Mouse (Mus musculus): ENCODE measurements at regions not wholly inside any gene's neighbourhood (a gene's known extent, or its start where the extent isn't known, plus 50 kb on each side); places are given as distances from the start of the nearest gene placed in this dataset.

DNA sequence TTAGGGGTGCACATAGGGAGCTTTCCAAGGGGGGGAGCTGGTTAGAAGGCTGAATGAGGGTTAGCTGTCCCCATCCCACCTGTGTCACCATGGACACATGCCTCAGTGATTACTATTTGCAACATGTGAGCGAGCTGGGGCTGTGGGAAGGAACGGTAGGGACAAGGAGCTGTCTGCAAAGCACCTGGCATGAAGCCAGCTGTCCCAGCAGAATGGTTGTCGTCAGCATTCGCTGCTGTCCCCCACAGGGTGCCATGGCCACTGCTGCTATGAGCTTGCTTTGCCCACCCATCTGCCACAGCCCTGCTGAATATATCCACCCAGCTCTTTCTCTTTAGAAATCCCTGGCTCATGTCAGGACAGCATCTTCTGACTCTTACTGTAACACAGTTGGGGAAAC is 96.8 kb upstream of the Gm26897 start:
- ATAC-seq (replicated peaks in 1 of 2; ENCODE audit: insufficient read depth in 1 of 2, low FRiP score in 2 of 2, low TSS enrichment in 1 of 2, low read depth in 1 of 2, poor library complexity in 2 of 2, severe bottlenecking in 2 of 2): no peak

DNA sequence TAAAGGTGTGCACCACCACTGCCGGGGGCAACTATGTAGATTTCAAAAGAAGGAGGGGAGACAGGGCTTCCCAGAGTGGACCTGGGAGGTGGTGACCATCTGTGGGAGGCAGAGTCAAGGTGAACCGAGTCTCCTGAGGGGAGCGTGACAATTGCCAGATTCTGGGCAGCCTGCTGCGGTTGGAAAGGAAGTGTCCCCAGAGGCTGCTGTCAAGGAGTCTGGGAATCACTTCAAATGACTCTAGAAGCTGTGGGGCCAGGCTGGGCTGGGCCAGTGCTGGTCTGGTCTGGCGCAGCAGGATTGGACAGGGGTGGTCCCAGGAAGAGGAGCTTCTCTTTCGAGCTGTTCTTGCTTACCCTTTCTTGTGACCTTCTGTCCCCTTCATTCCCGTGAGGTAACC is 95.4 kb upstream of the Gm26897 start:
- ATAC-seq (replicated peaks in 1 of 2; ENCODE audit: insufficient read depth in 1 of 2, low FRiP score in 2 of 2, low TSS enrichment in 1 of 2, low read depth in 1 of 2, poor library complexity in 2 of 2, severe bottlenecking in 2 of 2): no peak

DNA sequence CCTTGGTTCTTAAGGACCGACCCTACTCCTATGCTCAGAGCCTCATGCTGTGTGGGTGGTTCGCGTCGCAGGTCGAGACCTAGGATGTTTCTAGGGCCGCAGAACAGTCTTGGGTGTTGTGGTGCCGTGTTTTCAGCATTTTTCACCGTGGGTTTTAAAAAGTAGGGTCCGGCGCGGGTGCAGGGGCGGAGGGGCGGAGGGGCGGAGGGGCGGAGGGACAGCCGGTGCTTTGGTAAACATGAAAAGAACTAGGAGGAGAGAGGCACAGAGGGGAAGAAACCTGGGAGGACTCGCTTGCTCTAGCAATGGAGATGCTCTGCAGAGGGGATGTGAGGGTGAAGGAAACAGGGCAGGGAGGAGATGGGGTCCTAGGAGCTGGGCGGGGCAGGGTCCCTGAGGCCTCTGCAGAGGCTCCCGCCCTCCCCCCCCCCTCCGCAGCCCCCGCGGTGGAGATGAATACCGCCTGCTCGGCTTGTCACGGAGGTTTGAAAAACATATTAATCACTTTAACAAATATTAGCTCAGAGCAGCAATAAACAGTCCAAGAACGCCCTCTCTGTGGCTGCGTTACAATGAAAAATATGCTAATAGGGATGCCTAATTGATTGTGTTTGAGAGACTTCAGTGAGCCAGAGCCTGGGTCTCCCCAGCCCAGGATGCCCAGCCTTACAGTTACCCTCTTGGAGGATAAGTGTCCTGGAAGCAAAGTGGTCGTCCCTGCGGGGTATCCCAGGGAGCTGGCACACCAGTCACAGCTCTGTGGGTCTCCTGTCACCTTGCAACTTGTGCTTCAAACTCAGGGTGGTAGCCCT is 94.0 kb upstream of the Gm26897 start:
- no peak for ATAC-seq (replicated peaks in 1 of 2; ENCODE audit: insufficient read depth in 1 of 2, low FRiP score in 2 of 2, low TSS enrichment in 1 of 2, low read depth in 1 of 2, poor library complexity in 2 of 2, severe bottlenecking in 2 of 2)

GRCm38 (mm10) chr5:111640976-111641375 is 92.7 kb upstream of the Gm26897 start:
- ATAC-seq (replicated peaks in 1 of 2; ENCODE audit: insufficient read depth in 1 of 2, low FRiP score in 2 of 2, low TSS enrichment in 1 of 2, low read depth in 1 of 2, poor library complexity in 2 of 2, severe bottlenecking in 2 of 2): no peak

DNA sequence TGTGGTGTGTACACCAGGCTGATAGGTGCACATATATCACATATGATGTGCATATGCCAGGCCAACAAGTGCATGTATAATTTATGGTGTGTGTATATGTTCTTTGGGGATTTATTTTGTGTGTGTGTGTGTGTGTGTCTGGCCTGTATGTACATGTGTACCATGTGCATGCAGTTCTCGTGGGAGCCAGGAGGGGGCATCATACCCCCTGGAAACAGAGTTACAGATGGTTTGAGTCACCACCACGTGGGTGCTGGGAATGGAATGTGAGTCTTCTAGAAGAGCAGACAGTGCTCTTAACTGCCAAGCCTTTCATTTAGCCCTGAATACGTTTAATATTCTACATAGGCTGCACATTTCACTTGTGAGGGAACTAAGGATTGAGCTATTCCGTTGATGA is 92.0 kb upstream of the Gm26897 start:
- ATAC-seq (replicated peaks in 1 of 2; ENCODE audit: insufficient read depth in 1 of 2, low FRiP score in 2 of 2, low TSS enrichment in 1 of 2, low read depth in 1 of 2, poor library complexity in 2 of 2, severe bottlenecking in 2 of 2): no peak

GRCm38 (mm10) chr5:111644142-111644541 is 89.6 kb upstream of the Gm26897 start:
- ATAC-seq (replicated peaks in 1 of 2; ENCODE audit: insufficient read depth in 1 of 2, low FRiP score in 2 of 2, low TSS enrichment in 1 of 2, low read depth in 1 of 2, poor library complexity in 2 of 2, severe bottlenecking in 2 of 2): no peak

GRCm38 (mm10) chr5:111644788-111645187 is 88.9 kb upstream of the Gm26897 start:
- ATAC-seq (replicated peaks in 1 of 2; ENCODE audit: insufficient read depth in 1 of 2, low FRiP score in 2 of 2, low TSS enrichment in 1 of 2, low read depth in 1 of 2, poor library complexity in 2 of 2, severe bottlenecking in 2 of 2): no peak

DNA sequence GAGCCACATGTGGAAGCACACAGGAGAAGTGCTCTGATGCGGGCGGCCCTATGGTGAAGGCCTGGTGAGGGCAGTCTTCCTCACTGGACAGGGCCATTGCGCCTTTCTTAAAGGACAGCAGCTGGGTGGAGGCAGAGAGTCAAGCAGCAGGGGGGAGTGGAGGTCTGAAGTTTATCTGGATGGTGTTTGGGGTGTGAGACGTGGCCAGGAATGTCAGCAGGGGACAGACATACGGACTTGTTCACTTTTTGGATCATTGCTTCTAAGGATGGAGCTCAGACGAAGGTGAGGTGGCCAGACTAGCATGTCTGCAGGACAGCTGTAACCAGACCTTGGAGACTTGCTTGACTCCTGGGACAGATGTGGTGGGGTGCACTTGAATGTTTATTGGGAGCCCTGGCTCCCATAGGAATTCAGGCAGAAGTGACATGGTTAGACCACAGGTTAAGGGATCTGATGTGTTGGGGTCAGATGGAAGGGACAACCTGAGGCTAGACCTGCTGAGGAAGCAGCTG is 86.0 kb upstream of the Gm26897 start:
- ATAC-seq (replicated peaks in 1 of 2; ENCODE audit: insufficient read depth in 1 of 2, low FRiP score in 2 of 2, low TSS enrichment in 1 of 2, low read depth in 1 of 2, poor library complexity in 2 of 2, severe bottlenecking in 2 of 2): no peak

DNA sequence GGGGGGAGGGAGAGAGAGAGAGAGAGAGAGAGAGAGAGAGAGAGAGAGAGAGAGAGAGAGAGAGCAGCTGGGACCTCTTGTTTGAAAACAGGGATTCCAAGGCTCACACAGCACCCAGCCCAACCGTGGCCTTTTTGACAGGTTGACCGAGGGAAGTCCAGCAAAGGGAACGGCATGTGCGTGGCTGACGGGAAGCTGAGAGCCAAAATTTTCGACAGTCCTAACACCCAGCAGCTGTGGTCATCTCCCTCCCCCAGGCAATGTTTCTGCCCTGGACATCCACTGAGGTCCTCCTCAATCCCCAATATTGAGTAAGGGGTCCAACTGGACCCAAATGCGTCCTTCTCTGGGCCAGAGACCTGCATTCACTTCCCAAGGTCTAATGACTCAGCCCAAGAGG is 85.2 kb upstream of the Gm26897 start:
- no peak for ATAC-seq (replicated peaks in 1 of 2; ENCODE audit: insufficient read depth in 1 of 2, low FRiP score in 2 of 2, low TSS enrichment in 1 of 2, low read depth in 1 of 2, poor library complexity in 2 of 2, severe bottlenecking in 2 of 2)

DNA sequence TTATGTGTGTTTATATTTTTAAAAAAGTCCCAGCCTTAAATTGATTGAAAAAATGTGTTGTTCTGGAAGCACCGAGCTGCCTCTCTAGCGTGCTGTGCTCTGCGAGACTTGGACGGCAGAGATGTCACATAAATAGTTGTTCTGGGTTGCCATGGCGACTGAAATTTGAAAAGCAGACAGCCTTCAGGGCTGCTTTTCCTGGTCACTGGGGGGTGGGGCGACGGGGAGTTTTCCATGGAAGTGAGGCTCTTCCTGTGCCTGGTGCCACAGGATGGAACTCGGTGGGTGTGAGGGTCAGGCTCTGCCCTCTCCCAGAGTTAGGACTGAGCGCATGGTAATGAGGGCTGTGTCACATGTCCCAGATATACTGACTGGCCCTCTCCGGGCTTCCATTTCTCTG is 84.7 kb upstream of the Gm26897 start:
- ATAC-seq (replicated peaks in 1 of 2; ENCODE audit: insufficient read depth in 1 of 2, low FRiP score in 2 of 2, low TSS enrichment in 1 of 2, low read depth in 1 of 2, poor library complexity in 2 of 2, severe bottlenecking in 2 of 2): no peak

- ATAC-seq (replicated peaks in 1 of 2; ENCODE audit: insufficient read depth in 1 of 2, low FRiP score in 2 of 2, low TSS enrichment in 1 of 2, low read depth in 1 of 2, poor library complexity in 2 of 2, severe bottlenecking in 2 of 2): no peak
Measured at GRCm38 (mm10) chr5:111652472-111652871, 81.3 kb upstream of the Gm26897 start.

DNA sequence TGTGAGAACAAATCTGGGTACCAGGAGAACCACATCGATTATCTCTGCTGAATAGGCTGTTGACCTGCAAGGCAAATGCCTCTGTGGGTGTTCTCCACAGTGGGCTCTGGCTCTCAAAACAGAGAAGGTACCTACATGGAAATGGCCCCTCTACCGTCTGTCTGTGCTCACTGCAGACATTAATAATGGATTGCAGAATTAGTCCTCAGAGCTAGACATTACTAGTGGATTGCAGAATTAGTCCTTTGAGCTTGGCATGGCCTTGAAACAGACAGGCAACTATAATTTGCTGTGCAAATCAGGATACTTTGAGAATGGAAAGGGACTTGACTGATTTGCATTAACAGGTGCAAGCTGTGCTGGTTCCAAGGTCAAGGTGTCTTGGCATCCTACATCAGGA is 77.3 kb upstream of the Gm26897 start:
- no peak for ATAC-seq (replicated peaks in 1 of 2; ENCODE audit: insufficient read depth in 1 of 2, low FRiP score in 2 of 2, low TSS enrichment in 1 of 2, low read depth in 1 of 2, poor library complexity in 2 of 2, severe bottlenecking in 2 of 2)

DNA sequence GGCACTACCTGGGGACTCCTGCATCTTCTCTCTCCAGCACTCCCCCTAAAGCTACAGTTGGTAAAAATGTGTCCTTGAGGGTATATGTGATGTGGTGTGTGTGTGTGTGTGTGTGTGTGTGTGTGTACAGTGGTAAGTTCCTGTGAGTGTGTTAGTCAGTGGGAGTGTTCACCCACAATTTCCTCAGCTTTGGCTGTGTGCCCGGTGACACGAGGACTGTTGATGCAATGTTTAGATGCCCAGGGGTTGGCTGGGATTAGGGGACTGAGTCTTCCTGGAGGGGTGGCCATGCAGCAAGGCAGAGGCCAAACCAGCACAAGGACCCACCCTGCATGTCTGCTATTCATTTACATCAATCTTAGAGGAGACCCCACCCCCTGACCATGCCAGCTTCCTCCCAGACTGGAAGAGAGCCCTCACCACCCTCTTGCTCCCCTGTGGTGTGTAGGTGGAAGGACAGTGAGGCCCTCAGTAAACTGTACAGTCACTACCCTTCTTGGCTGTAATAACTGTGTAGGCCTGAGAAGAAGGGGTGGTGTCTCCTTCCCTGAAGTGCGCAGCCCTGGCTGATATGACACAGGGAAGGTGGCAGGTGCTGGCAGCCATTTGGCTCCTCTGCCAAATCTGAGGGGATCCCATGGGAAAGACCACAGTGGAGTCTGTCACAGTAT is 75.8 kb upstream of the Gm26897 start:
- peak; percentile 37 to 47; a peak in 3 of 4 replicates for ATAC-seq (replicated peaks in 1 of 2; ENCODE audit: insufficient read depth in 1 of 2, low FRiP score in 2 of 2, low TSS enrichment in 1 of 2, low read depth in 1 of 2, poor library complexity in 2 of 2, severe bottlenecking in 2 of 2)

- no peak for ATAC-seq (replicated peaks in 1 of 2; ENCODE audit: insufficient read depth in 1 of 2, low FRiP score in 2 of 2, low TSS enrichment in 1 of 2, low read depth in 1 of 2, poor library complexity in 2 of 2, severe bottlenecking in 2 of 2)
Measured at GRCm38 (mm10) chr5:111659229-111659628, 74.5 kb upstream of the Gm26897 start.

DNA sequence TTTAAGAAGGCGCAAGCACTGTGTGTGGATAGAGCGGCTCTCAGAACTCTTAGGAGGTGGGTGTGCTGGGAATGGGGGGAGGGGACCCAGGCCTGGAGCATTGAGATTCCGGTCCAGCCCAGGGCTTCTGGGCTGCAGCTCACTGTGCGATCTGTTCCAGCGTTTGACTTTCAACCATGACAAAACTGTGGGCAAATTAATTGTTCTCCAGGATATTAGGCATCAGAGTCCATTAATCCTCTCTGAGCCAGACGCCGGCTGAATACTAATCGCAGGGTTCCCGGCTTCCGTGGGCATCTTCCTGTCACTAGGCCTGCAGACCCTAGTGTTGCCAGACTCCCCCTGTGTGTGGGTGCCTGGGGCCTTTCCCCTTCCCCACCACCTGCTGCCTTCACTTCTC is 73.3 kb upstream of the Gm26897 start:
- ATAC-seq (replicated peaks in 1 of 2; ENCODE audit: insufficient read depth in 1 of 2, low FRiP score in 2 of 2, low TSS enrichment in 1 of 2, low read depth in 1 of 2, poor library complexity in 2 of 2, severe bottlenecking in 2 of 2): no peak

DNA sequence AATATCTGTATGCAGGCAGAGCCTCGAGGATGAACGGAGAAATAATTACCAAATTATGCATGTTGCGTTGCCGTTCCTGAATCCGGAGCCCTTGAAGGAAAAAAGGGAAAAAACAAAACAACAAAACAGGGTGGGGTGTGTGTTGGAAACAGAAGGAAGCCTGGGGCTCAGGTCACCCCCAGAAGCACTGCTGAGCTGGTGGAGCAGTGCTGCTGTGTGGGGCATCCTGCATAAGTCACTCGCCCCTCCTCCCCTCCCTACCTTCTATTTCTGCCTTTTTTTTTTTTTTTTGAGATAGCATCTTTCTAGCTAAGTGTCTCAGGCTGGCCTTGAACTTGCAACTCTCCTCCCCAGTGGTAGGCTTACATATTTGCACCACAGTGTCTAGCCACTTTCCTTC is 72.8 kb upstream of the Gm26897 start:
- no peak for ATAC-seq (replicated peaks in 1 of 2; ENCODE audit: insufficient read depth in 1 of 2, low FRiP score in 2 of 2, low TSS enrichment in 1 of 2, low read depth in 1 of 2, poor library complexity in 2 of 2, severe bottlenecking in 2 of 2)

DNA sequence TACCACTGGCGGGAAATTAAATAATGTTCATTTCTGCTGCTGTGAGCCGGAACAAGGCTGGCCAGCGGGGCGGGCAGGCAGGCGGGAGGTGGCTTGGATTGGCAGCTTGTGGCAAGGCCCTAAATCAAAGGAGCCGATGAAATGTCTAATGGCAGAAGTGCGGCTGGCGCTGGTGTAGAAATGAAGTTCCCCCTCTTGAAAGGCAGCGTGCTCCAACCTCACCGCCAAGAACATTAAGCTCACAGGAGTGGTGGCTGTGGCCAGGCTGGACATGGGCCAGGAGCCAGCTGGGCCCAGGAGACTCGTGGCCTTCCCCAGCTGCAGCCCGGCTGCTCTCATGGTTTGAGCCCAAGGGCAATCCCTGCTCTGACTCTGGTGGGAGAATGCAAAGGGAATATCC is 71.8 kb upstream of the Gm26897 start:
- peak; percentile 75 to 83 for ATAC-seq (replicated peaks in 1 of 2; ENCODE audit: insufficient read depth in 1 of 2, low FRiP score in 2 of 2, low TSS enrichment in 1 of 2, low read depth in 1 of 2, poor library complexity in 2 of 2, severe bottlenecking in 2 of 2)

GRCm38 (mm10) chr5:111663831-111664230 is 69.9 kb upstream of the Gm26897 start:
- ATAC-seq (replicated peaks in 1 of 2; ENCODE audit: insufficient read depth in 1 of 2, low FRiP score in 2 of 2, low TSS enrichment in 1 of 2, low read depth in 1 of 2, poor library complexity in 2 of 2, severe bottlenecking in 2 of 2): no peak

DNA sequence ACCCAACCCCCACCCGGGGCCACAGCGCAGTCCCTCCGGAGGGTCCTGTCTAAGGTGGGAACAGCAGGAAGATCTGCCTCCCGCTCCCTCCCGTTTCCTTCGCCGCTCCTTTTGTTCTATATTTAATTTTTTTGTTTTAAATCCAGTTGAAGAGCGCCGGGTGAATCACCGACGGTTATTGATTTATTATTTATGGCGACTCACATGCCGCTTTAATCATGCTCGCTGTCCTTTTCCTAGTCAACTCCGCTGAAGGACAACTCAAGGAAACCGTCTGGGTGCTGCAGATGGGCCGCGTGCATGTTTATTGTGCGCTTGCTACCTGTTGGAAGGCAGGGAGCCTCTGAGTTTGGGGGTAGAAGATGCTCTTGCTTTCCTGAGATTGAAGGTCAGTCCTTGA is 68.3 kb upstream of the Gm26897 start:
- no peak for ATAC-seq (replicated peaks in 1 of 2; ENCODE audit: insufficient read depth in 1 of 2, low FRiP score in 2 of 2, low TSS enrichment in 1 of 2, low read depth in 1 of 2, poor library complexity in 2 of 2, severe bottlenecking in 2 of 2)
